Mouse (Mus musculus) embryo, embryonic 11 days (tissue): ENCODE measurements around the gene Col4a1.

Experiments used
- DNase-seq: peaks from one replicate; pipeline ENCODE4 v3.0.0-alpha.2; 2015

Col4a1 gene

GRCm38 (mm10) chr8:11173284-11174191 is 139.1 kb downstream of the Col4a1 start:
- peak; percentile 77 for DNase-seq

- no peak for DNase-seq
Observed at GRCm38 (mm10) chr8:11171526-11171925, 141.1 kb downstream of the Col4a1 start.

GRCm38 (mm10) chr8:11169383-11169782 is 143.2 kb downstream of the Col4a1 start:
- no peak for DNase-seq

GRCm38 (mm10) chr8:11168780-11169179 is 143.8 kb downstream of the Col4a1 start:
- no peak for DNase-seq

GRCm38 (mm10) chr8:11167955-11168354 is 144.7 kb downstream of the Col4a1 start:
- DNase-seq, result no peak

- peak; percentile 39 for DNase-seq
Observed at GRCm38 (mm10) chr8:11165592-11165991, 147.0 kb downstream of the Col4a1 start.

GRCm38 (mm10) chr8:11156319-11156692 is 156.3 kb downstream of the Col4a1 start:
- DNase-seq, result no peak

GRCm38 (mm10) chr8:11155579-11156318 is 156.9 kb downstream of the Col4a1 start:
- DNase-seq, result no peak

- no peak for DNase-seq
Observed at GRCm38 (mm10) chr8:11150268-11150667, 162.4 kb downstream of the Col4a1 start.

GRCm38 (mm10) chr8:11149201-11149810 is 163.3 kb downstream of the Col4a1 start:
- DNase-seq, result no peak

GRCm38 (mm10) chr8:11148797-11149196 is 163.8 kb downstream of the Col4a1 start:
- DNase-seq, result no peak
